Mouse (Mus musculus): ENCODE measurements around the gene Plin3.
A peak's percentile ranks its signal among the peaks of the same experiment; 100 is the strongest.

Gene Plin3

DNA sequence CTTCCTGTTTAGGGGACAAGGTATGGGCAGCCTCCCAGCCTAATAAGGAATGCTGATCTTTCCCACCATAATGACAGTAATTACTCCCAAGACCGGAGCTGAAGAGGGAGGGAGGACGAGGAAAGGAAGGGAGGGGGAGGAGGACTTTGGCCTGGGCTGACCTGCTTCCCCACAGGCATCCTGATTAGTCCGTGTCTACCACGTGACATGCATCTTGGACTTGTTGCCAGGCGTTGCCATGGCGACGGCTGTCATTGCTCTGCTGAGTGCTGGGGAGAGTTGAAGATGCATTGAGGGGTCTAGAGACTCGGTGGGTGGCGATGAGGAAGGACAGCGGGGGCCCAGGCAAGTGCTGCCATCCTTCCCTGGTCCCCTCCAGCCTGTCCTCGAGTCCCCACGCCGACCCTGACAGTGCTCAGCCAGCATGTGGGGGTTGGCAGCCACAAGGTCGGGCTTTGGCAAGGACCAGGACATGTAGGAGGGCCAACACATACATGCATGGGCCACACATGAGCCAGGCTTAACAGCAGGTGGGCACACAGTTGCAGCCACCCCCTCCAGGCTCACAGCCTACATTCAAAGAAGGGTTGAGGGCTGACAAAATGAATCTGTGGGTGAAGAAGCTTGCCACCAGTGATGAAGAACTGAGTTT is 58.7 kb downstream of the Plin3 start:
- DNase-seq: peak; percentile 68

DNA sequence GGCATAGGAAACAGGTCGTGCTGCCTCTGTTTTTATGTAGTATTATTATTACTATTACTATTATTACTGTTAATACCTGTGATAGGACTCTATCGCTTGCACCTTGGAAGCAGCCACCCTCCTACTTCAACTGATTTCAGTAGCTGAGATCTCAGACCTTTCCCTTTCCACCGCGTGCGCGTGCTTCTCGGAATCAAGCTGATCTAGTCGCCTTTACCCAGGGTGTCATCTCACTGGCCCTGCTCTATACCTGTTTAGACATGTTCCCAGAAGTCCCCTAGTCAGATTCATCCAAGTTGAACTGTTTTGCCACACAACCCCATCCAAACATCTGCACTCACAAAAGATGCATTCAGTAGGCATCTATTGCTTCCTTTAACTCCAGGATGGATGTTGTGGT is 59.3 kb downstream of the Plin3 start:
- DNase-seq: no peak

DNA sequence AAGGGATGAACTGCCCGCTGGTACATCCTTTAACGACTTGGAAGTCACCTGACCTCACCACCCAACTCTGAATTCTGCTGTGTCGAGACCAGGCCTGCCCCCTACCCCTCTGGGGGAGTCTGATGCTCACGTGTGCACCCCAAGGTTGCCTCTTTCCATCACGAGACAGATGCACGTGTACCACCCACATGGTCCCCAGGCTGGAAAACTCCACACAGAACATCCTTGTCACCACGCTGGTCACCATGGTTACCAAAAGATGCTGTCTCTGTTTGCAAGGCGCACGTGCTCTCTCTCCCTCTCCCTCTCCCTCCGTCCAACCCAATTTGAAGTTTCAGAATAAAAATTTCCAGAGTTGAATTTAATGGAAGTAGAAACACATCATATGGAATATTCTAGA is 62.7 kb downstream of the Plin3 start:
- no peak for DNase-seq

Measured in kidney, adult 11 months (tissue).